Mouse (Mus musculus): ENCODE data around the gene Gm8050. TPM values are rescaled to one million over a fixed set of nuclear protein-coding genes. Genes with fewer than 3 reads are reported as not detected.
"Not testable (repeated sequence)": the region's sequence is repeated elsewhere in the genome, so short reads cannot be mapped to it uniquely, and the experiment has no call there.

The Gm8050 gene
- total RNA-seq (2017) = not detected in 2 replicates

- ATAC-seq (replicated peaks; ENCODE audit: low read depth, poor library complexity, severe bottlenecking) = not testable (repeated sequence)
Observed at GRCm38 (mm10) chr14:6720151-6720550, at the start of gene Gm8050. TSS of gene Gm8050 (minus strand) at chr14:6720251.

- peak; percentile 50; the same call in 1 of the 2 replicates for ATAC-seq (replicated peaks; ENCODE audit: low read depth, poor library complexity, severe bottlenecking)
Observed at GRCm38 (mm10) chr14:6757231-6757536, 37.1 kb upstream of the Gm8050 start.

- ATAC-seq (replicated peaks; ENCODE audit: low read depth, poor library complexity, severe bottlenecking) = not testable (repeated sequence)
Observed at GRCm38 (mm10) chr14:6756384-6757230, 36.6 kb upstream of the Gm8050 start.

GRCm38 (mm10) chr14:6742232-6742631 lies 22.2 kb upstream of the Gm8050 start, which contains the start of gene Gm3636:
TSS of gene Gm3636 (minus strand) at chr14:6742332.
- not testable (repeated sequence) for ATAC-seq (replicated peaks; ENCODE audit: low read depth, poor library complexity, severe bottlenecking)

GRCm38 (mm10) chr14:6684070-6684469 lies 36.0 kb downstream of the Gm8050 start, which contains the start of gene Gm10251:
TSS of gene Gm10251 (minus strand) at chr14:6684170.
- ATAC-seq (replicated peaks; ENCODE audit: low read depth, poor library complexity, severe bottlenecking) = not testable (repeated sequence)

Other genes with a start within 250 kb of the Gm8050 start
- not detected in 2 replicates for gene Gm8356, start 183.0 kb downstream of the Gm8050 start, total RNA-seq (2017)
- gene Gm3629, start 129.6 kb downstream of the Gm8050 start, total RNA-seq (2017) = not detected in 2 replicates
- gene Gm3460, start 97.8 kb downstream of the Gm8050 start, total RNA-seq (2017) = not detected in 2 replicates
- gene Gm10251, start 36.1 kb downstream of the Gm8050 start, total RNA-seq (2017) = not detected in 2 replicates
- 0.27 and 1.2 TPM in 2 replicates for gene Gm3636, start 22.1 kb upstream of the Gm8050 start, total RNA-seq (2017)
- gene Gm8362, start 54.2 kb upstream of the Gm8050 start, total RNA-seq (2017) = not detected in 2 replicates
- not detected in 2 replicates for gene Gm3642, start 120.1 kb upstream of the Gm8050 start, total RNA-seq (2017)
- not detected in 2 replicates for gene Gm3667, start 169.7 kb upstream of the Gm8050 start, total RNA-seq (2017)